Mouse (Mus musculus) frontal cortex, postnatal 14 days (tissue): ENCODE results near the gene Itgb3.

ENCODE experiments used
- DNase-seq, 2 experiments: peaks; one replicate each; pipeline ENCODE4 v3.0.0; 2022; ENCODE audit warnings: low spot score in 2 of 2

Gene Itgb3

DNA sequence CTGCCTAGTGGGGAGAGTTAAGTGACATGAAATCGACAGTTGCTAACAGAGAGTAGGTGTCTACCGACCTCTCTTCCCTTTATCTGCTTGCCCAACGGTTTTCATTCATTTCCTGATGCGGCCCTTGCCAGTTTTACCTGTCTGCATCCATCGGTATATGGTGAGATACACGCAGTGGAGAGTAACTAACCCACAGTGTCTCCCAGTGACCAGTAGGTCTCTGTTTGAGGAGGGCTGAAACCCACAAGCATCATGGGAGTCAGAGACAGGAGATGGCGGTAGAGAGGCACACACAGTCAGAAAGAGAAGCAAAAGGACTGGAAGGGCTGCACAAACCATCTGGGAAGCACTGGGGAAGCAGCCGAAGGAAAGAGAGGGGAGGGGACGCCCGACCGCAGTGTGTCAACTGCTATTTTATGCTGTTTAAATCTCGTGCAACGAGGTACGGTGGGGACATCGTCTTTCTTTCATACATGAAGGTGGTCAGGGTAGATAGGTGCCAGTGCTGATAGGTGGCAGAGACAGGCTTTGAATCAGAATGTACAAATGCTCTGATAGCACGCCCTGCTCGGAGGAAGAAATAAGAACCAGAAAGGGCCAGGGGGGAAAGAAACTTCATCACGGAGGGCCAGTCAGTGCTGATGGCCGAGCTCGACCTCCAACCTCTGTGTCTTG is 53.9 kb downstream of the Itgb3 start:
- peak in 1 of 2 experiments; percentile 19 for DNase-seq

DNA sequence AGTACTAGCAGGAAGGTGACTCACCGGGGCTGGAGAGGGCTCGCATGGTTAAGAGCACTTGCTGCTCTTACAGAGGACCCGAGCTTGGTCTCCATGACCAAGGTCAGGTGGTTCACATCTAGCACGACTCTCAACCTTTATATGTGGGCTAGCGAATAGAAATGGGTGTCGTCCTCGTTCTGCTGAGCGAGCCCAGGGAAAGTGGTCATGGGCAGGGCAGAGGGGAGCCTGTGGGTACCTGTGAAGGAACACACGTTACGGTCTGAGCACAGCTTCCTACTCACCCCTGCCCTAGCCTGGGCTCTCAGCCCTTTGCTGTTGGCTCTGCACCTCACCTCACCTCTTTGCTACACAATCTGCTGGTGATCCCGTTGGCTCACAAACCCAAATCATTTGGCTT is 54.8 kb downstream of the Itgb3 start:
- no peak for DNase-seq

DNA sequence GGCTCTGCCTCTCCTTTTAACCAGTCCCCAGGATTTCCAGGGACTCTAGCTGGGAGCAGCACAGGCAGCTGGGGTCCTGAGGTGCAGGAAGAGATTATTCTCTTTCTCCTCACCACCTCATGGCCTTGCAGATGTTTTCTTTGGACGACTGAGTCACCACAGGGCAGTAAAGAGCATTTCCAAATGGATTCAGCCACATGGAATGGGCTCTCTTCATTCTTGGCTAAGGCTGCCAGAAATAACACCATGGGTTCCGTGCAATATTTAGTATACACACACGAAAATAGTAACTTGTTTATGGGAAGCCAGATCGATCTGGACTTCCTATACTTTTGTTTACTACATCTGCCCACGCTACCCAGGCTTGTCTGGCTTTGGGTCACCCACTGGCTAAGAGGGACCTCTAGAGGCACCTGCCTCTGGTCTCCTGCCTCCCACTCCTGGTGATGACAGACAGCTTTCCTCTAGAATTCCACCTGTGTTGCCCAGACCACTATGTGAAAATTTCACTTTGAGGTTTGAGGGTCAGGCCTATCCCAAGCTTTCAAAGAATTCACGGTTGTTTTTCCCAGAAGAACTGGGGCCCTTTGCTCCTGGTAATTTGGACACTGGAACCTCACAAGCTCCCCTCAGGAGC is 55.6 kb downstream of the Itgb3 start:
- DNase-seq = no peak

DNA sequence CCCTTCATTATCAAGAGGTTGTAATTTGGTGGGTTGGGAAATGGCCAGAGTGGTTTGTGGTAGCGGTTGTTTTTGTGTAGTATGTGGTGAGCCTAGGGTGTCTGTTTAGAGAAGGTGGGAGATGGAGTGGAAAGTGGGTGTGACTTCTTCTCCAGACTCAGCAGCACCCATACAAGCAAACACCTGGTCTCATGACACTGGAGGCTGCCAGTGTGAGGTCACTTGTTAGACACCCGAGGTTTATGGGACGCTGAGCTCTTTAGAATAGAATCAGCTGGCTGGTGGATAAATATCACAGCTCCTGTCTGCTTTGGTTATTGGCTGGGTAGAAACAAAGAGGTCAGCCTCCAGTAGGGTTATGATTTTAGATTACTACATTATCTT is 56.1 kb downstream of the Itgb3 start:
- DNase-seq = no peak

DNA sequence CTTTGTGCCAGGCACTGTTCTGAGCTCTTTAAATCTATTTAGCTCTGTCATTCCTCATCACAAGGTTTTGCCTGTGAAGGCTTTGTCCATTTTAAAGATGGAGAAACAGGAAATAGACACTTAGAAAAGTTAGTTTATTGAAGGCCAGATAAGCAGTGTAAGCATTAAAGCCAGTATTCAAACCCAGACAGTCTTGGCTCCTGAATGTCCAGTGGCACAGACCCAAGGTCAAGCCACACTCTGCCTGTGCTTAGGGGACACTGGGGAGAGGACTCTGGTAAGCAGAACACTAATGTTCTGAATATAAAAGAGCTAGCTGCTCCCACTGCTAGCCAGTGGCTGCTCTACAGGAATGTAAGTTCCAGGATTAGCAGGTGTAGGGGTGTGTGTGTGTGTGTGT is 56.6 kb downstream of the Itgb3 start:
- DNase-seq = no peak

DNA sequence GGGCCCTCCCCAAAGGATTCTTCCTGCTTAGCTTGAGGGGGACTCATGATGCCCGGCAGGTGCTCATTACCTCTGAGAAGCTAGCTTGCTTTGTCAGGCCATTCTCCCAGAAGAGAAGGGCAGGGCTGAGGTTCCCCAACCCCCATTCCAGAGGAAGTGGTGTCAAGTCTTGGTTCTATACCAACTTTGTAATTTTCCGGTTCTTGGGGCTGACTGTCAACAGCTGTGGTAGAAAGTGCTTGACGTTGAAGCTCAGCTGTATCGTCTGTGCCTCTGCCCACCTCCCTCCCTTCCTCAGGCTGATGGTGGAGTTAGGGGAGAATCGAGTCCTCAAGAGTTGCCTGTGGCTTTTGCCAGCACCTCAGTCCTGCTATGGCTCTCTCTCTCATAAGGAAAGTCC is 59.6 kb downstream of the Itgb3 start:
- no peak for DNase-seq

DNA sequence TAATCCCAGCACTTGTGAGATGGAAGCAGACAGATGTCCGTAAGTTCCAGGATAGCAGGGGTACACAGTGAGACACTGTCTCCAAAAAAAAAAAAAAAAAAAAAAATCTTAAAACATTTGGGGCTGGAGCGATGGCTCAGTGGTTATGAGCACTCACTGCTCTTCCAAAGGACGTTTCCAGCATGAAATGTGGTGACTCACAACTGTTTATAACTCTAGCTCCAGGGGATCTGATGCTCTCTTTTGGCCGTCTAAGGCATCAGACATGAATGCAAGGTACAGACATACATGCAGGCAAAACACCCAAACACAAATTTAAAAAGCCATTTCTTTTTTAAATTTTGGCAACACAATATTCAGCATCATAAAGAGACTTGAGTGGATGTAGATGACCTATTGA is 65.6 kb downstream of the Itgb3 start:
- DNase-seq = no peak

DNA sequence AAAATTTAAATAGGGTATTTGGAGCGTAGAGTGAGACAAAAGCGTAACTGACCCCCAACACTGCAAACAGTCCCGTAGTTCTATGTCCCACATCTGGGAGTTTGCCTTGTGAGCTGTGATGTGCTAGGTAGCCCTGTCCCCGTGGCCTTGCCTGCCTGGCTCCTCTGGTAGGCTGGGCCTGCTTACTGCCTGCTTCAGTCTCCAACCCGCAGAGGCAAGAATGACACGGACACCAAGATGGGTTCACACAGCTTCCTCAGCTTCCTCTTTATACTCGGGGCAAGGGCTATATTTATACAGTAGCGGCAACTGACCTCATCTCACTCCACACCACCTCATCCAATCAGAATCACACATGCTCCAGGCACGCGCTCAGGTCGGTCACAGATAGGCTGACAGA is 67.0 kb downstream of the Itgb3 start:
- no peak for DNase-seq

DNA sequence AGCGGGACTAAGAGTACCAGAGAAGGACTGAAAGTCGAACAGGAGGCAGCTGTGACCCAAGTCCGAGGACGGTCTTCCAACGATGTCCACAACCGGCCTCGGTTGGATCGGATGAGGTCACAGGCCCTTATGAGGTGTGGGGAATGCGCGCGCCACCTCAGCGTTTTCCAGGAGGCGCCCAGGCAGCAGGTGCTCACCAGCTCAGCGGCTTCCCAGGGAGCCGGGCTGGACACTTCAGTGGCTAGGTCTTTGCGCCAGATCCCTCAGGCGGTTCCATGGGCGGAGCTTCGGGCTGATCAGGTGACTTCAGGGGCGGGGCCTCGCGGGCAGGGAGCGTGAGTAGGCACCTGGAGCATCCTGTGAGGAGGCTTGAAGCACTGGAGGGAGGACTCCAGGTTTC is 77.7 kb downstream of the Itgb3 start, which contains the start of gene Gm11639:
Gm11639 (plus strand) TSS at position 160 of the 400 bp plus-strand sequence.
- no peak for DNase-seq

DNA sequence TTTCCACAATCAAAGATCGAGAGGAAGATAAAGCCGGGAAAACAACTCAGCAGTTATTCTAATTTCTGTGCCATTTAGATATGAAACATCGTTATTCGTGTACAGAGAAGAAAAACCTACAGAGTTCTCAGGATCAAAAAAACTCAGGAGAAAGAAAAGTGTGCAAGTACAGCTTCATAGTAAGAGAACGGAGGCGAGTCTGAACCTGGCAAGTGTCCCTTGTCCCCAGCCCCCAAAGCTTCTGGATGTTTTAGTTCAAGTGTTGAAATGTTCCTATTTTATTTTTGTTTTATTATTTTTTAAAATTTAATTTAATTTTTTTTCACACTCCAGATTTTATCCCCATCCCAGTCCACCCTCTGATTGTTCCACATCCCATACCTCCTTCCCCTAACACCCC is 85.4 kb downstream of the Itgb3 start:
- DNase-seq = no peak

DNA sequence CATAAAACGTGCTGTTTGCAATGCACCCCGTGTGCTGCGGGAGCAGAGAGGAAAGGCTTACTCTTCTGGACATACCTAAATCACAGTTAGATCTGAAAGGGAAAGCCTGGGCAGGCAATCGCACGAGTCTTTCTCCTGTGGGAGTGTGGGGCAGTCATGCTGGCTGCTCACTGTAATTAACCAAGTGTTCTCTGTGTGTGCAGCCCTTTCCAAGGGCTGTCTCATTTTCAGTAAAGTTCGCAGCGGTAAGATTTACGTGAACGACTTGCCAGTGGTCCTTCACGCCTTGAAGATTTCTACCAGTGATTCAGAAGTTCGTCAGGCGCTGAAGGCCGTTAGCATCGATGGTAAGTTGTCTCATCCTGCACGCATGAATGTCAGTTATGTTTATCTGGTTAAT is 96.3 kb downstream of the Itgb3 start:
- no peak for DNase-seq

DNA sequence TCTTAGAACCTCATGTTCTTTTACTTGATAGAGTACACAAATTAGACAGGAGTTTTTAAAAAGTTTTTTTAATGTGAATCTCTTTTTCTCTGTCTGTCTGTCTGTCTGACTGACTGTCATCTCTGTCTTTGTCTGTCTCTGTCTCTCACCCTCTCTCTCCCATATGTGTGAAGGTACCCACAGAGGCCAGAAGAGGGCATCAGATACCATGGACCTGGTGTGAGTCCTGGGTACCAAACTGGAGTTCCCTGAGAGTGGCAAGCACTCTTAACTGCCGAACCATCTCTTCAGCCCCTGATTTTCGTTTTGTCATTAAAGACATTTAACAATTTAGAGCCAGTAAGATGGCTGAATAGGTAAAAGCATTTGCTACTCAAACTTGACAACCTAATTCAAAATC is 99.3 kb downstream of the Itgb3 start:
- DNase-seq = no peak
